Mouse (Mus musculus) gastrocnemius, adult 8-10 months (tissue): ENCODE results near the gene Igfbp6. TPM values are rescaled to one million over a fixed set of nuclear protein-coding genes. Genes with fewer than 3 reads are reported as not detected.

Source experiments
- DNase-seq, 2 experiments: peaks; one replicate each; pipeline ENCODE4 v3.0.0; 2022; ENCODE audit warnings: low spot score in 2 of 2
- total RNA-seq, 4 experiments: library from RNA; stranded (reverse); gene quantifications; 2 replicates each; pipeline ENCODE4 v1.2.4; 2022

Igfbp6 gene
- 10 to 100 TPM; 14.2 to 49.0 (median 27.1) TPM for total RNA-seq

DNA sequence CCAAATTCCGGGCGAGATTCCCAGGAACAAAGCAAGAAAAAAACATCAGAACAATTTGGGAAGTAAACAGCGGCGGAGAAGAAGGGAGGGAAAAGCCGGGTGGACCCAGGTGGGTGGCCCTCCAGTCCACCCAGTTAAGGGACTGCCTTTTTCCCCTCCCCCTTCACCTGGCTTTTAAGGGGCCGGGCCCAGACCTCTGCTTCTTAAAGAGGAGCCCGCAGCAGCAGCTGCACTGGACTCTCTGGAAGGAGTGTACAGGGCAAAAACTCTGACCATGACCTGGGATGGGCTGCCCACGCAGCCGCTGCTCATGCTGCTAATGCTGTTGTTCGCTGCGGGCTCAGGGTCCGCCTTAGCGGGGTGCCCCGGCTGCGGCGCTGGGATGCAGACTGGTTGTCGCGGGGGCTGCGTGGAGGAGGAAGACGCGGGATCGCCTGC lies at the start of gene Igfbp6:
TSS of gene Igfbp6 (plus strand) at position 89 of the 438 bp plus-strand sequence.
- no peak for DNase-seq

DNA sequence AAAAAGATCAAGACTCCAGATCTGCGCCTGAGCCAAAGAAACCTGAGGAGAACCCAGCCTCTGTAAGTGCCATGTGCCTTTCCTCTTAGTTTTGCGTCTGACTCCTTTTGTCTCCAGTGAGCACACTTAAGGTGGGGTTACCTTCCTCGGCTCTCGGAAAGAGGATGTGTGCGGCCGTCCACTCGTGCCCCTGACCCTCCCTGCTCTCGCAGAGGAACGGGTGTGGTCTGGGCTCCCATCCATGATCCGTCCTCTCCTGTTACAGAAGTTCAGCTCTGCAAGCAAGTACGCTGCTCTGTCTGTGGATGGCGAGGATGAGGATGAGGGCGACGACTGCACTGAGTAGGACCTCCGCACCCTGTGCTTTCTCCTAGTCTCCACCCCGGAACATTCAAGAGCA lies 49.2 kb upstream of the Igfbp6 start:
- no peak for DNase-seq

DNA sequence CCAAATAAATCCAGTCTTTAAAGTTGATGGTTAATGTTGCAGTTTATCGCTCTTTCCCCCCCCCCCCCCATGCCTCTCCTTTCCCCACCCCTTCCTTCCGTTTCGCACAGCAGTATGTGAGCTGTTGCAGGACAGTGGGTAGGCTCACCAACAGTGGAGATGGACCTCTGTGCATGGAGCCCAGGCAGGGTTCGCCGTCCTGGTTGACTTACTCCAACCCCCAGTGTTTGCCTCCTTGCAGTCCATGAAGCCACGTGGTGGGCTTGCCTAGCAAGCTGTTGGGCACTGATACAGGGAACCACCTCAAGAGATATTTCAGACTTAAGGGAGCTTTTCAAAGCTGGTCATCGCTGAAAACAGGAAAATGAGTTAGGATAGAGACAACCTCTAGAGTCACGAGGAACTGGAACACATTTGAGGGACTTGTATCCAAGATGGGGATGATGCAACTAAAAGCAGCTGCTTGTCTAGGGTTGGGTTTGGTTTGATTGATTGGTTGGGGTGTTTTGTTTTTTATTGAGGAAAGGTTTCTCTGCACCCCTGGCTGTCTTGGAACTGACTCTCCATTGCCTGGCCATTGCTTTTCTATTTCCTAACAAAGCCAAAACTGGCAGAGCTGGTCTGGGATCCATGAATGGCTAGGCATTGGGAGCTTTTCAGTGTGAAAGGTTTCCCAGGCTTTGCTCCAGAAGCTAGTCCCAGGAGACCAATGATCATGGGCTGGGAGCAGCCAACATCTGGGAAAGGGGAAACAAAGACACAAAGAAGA lies 46.8 kb upstream of the Igfbp6 start:
- DNase-seq: peak; percentile 43 to 56

DNA sequence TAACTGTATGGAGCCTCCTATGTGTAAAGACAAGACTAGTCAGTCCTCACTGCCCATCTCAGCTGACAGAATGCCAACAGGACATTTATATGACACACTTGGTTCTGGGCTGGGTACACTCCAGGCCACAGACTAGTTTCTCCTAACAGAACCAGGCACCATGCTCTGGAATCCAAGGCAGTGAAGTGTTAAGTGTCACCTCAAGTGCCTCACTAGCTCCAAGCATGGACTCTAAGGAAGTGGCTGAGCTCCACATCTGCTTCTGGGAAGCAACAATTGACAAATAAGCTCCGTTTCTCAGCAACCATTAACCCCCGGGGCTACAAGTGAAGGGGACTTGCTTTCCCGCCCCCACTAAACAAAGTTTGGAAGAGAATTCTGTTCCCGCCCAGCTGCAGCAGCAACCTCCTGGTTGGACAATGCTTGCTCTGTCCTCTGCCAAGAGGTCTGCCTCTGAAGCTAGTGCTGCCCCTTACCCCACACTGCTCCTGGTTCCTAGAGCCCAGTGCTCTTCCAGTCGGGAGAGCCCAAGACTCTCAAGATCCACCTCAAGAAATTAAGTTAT lies 46.1 kb upstream of the Igfbp6 start:
- peak; percentile 37 to 50 for DNase-seq

DNA sequence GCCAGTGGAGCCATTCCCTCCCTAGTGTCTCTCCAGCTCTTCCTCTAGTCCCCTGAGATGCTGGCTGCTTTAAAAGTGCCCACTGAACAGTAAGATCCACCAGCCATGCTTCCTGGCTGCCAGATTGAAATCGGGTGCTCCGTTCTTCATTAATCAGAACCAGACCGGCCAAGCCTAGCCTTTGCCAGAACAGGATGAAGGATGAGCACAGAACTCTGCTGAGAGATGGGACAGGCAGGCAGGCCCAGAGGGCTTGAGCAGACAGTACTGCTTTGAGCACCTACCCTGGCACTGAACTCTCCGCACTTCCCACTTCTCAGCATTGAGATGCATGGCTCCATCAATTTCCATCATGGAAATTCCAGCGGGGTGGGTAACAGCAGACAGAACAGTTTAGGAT lies 44.9 kb upstream of the Igfbp6 start:
- no peak for DNase-seq

DNA sequence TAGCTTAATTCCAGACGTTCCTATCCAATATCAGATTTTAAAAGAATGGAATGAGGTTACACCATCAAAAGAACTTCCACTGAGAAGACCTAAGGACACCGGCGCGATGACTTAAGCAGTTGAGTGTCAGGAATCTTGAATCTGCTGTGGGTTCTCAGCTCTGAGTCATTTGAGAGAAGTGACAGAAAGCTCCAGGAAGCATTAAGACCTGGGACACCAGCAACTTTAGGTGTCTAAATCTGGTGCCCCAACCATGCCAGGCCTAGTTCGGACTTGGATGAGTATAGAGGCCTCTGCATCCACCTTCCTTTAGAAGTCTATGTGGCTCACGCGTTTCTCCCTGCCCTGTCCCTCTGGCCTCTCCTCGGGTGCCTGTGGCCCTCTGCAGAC lies 44.4 kb upstream of the Igfbp6 start:
- DNase-seq: no peak

DNA sequence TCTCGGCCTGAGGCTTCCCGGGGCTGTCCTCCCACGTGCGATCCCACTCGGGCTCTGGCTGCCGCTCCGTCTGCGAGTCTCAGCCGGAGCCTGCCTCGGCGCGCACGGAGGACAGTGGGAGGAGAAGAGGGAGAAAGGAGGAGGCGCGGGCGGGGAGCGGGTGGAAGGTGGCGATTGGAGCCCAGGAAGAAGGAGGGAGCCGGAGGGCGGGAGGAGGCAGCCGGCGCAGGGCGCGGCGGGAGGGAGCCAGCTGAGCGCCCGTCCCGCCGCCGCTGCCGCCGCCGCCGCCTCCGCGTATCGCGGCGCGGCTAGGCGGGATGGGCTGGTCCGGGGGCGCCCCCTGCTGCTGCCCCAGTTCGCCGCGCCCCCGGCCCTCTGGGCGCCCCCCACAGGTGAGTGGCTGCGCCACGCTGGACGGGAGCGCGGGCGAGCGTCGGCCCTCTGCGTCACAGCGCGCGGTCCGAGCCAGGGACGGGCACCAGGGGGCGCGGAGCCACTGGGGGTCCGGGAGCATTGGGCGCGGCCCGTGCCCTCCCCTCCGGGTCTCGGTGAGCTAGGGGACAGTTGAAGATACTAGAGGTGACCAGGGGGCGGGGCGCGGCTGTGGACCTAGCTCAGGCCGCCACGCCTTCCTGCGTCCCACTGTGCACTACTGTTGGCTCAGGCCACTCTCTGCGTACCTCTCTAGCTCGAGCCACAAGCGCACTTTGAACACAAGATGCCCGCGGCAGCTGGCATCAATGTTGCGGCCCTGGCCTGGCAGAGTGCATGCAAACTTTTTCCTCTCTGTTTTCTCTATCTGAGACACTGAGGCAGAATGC lies 43.8 kb upstream of the Igfbp6 start, which contains the start of gene Tns2:
TSS of gene Tns2 (plus strand) at position 253 of the 821 bp plus-strand sequence.
- peak; percentile 78 to 81 for DNase-seq

DNA sequence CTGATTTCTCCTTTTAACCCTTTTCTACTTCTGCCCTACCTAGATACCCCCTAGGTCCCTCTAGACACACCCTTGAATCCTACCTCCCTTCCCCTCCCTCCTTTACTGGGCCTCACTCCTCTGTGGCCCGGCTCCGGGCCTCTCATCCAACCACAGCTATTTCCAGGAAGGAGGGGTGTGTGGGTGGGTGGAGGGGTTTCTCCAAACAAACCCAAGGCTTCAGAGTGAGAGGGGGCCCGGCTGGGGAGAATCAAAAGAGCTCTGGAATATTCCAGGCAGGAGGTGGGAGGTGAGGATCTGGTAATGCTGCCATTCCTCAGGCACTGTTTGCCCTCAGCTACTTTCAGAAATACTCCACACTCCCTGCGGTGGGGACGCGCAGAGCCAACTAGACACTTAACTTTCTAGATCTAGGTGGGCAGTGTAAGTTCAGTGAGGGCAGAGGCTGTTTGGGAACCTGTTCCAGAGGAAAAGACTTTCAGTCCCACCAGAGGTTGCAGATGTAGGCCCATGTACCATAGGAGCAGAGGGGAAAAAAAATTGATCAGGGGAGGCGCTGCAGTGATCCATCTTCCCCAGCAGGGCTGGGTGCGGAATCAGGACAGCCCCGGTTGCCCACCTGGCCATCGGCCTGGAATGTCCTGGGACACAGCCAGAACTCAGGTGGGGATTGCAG lies 43.0 kb upstream of the Igfbp6 start:
- peak; percentile 12 to 18 for DNase-seq

DNA sequence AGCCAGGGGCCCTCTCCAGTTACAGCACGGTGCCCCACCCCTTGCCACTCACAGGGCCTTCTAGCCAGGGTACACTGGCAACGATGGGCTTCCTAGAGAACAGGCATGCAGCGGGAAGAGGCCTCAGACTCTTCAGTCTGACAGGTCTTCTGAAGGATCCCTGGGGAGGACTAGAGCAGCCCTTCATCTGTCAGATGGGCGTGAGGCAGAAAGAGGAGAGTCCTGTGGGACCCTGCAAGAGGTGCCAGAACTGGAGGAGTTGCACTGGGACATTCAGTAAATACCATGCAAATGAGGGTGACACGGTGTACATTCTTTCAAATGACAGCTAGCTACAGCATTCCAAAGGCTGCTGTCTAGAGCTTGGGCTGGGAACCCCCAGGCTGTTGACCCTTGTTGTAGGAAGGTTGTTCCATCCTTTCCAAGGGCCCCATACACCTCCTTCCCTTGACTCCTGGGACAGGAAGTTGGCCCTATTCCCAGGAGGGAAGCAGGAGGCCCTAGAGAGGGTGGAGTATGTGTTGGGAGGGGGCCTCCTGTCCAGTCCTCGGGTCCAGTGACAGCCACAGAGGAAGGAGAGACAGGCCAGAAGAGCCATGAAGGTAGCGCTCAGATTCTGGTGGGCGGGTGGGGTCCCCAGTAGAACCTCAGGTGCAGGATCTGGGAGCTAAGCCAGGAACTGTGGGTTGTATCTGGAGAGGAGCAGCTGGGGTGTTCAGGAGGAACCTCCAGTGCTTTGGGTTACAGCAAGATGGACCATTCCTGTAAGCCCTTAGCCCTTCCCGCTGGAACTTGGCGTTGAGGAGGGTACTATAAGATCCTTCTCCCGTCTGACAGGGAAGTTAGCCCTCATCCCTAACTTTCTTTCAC lies 42.3 kb upstream of the Igfbp6 start:
- peak in 1 of 2 experiments; percentile 48 for DNase-seq

DNA sequence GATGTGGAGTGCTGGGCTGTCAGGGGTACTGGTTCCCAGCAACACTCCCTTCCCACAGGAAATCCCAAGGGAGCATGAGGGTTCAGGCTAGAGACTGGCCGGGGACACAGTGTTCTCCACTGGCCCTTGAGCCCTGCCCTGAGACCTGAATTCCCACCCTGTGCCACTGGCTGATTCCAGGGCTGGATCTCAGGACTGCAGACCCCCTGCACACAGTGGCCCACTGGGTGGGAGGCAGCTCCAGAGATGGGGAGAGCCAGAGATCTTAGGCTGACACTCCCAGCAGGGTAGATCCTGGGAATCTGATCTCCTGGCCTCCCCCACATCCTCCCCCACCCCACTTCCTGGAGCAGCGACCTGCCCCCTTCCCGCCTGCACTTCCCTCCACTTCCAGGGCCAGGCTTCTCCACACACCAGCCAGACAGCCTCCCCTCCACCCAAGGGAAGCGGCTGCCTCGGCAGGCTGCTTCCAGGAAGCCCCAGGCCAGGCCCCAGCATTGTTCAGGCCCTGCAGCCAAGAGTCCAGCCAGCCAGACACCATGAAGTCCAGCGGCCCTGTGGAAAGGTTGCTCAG lies 41.5 kb upstream of the Igfbp6 start:
- DNase-seq: peak in 1 of 2 experiments; percentile 63

DNA sequence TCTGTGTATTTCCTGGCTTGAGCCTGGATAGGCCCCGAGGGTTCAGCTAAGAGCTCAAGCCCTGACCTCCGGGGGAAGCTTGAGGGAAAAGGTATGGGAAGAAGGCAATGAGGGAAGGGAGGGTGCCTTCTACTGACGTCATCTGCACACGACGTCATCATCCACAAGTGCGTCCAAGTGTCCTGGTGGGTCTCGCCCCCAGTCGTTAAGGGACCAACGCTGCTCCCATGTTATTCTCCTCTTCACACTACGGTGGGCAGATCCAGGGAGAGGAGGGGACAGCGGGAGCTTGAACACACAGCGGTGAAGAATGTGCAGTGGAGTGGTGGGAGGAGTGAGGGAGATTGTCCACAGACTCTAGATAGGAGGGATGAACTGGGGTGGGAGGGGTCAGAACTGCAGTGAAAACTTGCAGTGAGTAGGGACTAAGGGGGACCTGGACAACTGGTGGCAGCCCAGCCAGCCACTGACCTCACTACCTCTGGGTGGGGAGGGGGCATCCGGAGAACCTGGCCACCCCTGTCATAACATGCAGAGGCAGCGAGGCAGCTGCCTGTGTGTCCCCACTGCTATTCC lies 40.7 kb upstream of the Igfbp6 start:
- peak in 1 of 2 experiments; percentile 60 for DNase-seq

DNA sequence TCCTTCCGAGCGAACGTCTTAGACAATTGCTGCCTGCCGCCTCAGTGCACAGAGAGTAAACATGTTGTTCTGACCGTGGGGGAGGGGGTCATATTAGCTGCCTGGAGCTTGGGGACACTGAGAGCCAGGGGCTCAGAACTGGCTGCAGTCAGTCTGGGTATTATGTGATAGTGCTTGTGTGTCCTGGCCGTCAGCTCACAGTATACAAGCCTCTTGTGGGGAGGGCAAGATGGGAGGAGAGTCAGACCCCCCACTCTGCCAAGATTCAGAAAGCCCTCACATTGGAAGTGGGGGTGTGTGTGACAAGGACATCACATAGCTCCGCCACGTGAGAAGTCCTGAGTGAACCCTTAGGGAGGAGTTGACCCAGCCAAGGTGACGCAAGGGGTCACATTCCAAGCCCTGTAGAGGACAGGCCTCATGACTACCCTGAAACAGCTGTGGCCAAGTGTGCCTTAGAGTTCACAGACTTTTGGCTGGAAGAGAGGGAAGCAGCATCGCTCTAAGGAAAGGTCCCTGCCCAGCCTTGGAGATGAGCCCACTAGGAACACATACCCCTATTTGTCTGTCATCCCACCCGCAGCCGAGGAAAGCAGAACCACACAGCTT lies 40.1 kb upstream of the Igfbp6 start:
- peak; percentile 91 for DNase-seq

DNA sequence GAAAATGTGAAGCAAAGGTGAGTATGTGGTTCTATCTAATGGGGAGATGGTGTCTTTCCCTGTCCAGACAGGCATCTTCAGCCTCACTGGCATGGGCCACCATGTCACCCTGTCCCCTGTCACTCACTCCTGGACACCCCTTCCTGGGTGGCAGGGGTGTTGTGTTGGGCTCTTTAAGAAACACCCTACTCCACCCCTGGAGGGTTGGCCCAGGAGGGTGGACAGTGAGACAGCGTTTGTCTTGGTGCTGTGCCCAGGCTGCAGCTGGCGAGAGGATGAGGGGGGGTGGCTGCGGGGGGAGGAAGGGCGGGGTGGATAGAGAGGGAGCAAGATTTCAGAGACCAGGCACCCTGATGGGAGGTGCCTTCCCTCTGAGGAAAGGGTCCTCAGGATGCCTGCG lies 38.8 kb upstream of the Igfbp6 start:
- peak; percentile 75 to 82 for DNase-seq

DNA sequence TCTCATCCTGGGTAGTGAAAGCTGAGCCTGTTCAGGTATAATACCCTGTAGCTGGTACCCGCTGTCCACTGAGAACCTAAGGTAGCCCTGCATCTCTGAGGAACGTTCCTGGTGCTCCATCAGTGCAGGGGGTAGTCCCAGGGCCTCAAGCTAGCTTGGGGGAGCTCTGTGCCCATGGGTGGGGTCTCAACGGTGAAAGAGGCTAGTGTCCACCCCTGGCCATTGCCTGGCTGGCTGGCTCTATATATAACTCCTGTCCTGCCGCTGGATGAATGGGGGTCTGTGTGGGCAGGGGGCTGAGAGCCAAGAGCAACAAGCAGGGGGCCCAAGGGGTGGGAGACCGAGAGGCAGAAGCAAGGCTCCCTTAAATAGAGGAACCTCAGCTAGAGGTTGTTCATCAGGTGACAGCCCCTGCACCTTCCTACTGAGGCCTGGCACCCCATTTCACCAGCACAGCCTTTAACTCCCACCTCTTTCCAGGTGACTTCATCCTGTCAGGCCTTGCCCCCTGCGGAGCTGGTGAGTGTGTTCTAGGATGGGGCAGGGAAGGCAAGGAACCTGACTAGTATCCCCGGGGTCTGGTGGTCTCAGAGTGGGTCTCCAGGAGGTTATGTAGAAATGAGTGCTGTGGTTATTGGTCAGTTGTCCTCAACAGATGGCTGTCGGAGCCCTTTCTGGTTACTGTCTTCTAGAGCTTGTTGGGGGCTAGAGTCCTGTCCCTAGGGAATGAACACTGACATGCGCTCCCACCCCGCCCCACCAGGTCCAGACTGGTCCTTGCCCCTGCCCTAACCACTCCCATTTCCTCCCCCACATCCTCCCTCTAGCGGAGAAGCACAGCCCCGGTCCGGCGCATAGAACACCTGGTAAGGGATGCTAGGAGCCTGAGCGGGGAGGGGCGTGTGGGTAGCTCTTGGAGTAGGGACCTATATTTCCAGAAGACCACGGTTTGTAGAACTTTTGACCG lies 38.1 kb upstream of the Igfbp6 start:
- peak in 1 of 2 experiments; percentile 27 for DNase-seq

DNA sequence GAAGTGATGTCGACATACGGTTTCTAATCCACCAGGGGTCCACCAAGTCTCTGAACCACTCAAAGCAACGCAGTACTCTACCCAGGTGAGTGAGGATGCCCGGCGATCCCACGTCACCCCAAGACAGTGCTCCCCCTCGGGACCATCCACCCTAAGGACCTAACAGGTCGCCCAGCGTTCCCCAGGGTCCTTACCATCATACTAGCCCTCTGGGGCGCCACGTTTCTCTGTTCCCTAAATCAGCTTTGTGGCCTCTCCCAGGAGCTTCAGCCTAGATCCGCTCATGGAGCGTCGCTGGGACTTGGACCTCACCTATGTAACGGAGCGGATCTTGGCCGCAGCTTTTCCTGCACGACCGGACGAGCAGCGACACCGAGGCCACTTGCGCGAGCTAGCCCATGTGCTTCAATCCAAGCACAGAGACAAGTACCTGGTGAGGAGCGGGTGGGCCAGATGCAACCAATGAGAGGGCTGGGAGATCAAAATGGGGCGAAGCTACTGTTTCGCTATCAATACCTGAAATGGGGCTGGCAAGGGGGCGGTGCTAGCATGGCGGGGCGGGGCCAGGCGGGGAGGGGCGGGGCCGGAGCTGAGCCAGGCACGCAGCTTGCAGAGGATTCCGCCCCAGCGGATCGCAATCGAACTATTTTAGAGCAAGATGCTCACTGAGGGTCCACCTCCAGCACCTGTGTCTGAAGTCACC lies 37.3 kb upstream of the Igfbp6 start:
- peak in 1 of 2 experiments; percentile 17 for DNase-seq

DNA sequence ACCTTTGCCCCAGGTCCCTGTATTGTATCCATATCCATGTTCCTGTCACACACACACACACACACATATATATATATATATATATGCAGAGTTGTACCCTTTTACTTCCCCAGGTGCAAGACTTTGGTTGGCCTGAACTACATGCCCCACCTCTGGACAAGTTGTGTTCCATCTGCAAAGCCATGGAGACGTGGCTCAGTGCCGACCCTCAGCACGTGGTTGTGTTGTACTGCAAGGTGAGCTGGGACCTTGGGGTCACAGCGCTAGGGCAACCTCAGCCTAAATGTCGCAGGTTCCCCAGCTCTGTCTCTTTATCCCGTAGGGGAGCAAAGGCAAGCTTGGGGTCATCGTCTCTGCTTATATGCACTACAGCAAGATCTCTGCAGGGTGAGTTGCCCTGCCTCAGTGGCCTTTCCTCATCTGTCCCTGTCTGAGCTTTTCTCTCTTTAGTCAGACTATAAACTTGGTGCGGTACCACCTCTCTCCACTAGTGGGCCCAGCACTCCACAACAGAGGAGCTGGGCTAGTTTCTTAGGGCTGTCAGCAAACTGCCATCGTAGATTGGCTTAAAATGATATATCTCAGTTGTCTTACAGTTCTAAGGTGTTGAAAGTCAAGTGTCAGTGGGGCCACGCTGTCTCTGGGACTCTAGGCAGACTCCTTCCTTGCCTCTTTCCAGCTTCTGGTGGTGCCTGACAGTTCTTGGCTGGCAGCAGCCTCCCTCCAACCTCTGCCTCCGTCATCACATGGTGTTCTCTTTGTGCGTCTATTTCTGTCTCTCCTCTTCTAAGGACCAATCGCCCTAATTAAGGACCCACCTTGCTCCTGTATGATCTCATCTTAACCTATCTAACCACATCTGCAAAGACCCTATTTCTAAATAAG lies 36.2 kb upstream of the Igfbp6 start:
- peak in 1 of 2 experiments; percentile 45 for DNase-seq
